Mouse (Mus musculus): Measurements from ENCODE around the gene Oxsr1.

Oxsr1 gene

DNA sequence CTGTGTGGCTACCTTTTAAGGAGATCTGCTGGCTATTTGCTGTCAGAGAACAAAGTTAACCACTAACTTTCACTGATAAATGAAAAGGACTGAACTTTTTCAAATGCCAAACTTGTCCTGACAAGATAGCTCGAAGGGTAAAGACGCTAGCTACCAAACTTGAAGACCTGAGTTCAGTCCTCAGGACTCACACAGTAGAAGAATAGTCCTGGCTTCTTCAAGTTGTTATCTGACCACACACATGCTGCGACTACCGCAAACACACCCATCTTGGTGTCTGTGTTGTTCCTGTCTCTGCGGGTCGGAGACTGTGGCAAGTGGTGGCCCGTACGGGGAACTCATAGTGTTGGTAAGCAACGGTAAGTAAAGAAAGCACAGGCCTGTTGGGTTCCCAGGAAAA is 118.6 kb downstream of the Oxsr1 start:
- Histone ChIP-seq H3K36me3 (ENCODE audit: control insufficient read depth, insufficient read depth, low read length, poor library complexity, severe bottlenecking) (no peaks in the 10 kb centered on the region), H3K27me3 (ENCODE audit: control insufficient read depth, insufficient read depth, low read length, poor library complexity, severe bottlenecking) (no peaks in the 10 kb centered on the region; the same call in 1 of the 2 replicates)
- no peak for DNase-seq (ENCODE audit: low read depth, low spot score)

DNA sequence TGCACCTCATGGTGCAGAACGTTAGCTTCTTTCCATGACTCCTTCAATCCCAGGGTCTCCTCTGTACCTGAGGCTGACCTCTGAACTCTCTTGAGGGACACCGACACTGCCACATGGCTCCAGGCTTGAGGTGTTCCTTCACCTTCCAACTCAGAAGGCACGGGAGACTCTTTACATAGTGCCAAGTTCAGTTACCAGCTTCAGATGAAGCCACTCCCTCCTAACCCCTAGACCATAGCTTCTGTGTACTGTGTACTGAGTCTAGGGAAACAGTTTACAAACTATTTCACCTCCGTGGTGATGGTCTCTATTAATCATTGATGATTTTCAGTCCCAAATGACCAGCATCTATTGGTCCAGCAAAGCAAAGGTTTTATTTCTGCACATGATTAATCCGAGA is 120.6 kb downstream of the Oxsr1 start:
- no peaks in the 10 kb centered on the region for H3K36me3 ChIP-seq (ENCODE audit: control insufficient read depth, insufficient read depth, low read length, poor library complexity, severe bottlenecking)
- no peaks in the 10 kb centered on the region; the same call in 1 of the 2 replicates for H3K27me3 ChIP-seq (ENCODE audit: control insufficient read depth, insufficient read depth, low read length, poor library complexity, severe bottlenecking)
- DNase-seq (ENCODE audit: low read depth, low spot score), result no peak

DNA sequence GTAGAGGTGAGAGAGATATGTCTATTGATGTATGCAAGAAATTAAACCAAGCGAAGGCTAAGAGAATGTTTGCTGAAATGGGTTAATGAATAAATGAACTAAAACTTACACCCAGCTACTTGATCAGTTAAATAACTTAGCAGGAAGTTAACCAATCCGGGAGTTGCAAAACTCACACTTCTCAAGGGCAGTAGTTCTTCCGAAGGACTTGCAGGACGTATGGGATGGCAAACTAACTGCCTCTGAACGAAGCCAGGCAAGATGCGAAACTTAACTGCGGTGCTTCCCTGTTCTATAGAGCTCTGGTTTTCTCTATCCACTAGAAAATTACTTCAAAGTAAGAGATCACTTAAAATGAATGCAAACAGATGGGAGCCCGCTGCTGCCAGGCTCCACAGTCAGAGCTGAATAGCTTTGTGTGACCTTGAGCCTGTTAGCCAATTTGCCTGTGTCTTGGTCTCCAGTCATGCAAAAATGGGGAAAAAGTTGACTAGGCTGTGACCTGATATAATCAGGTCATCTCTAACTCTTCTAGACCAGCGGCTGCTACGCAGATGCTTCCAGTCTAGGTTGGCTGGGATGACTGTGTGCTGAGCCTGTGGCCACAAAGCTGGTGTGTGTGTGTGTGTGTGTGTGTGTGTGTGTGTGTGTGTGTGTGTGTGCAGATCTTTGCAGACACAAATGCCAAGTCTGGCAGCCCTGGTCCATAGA is 122.9 kb downstream of the Oxsr1 start:
- no peak for DNase-seq (ENCODE audit: low read depth, low spot score)
- no peaks in the 10 kb centered on the region for H3K36me3 ChIP-seq (ENCODE audit: control insufficient read depth, insufficient read depth, low read length, poor library complexity, severe bottlenecking)

DNA sequence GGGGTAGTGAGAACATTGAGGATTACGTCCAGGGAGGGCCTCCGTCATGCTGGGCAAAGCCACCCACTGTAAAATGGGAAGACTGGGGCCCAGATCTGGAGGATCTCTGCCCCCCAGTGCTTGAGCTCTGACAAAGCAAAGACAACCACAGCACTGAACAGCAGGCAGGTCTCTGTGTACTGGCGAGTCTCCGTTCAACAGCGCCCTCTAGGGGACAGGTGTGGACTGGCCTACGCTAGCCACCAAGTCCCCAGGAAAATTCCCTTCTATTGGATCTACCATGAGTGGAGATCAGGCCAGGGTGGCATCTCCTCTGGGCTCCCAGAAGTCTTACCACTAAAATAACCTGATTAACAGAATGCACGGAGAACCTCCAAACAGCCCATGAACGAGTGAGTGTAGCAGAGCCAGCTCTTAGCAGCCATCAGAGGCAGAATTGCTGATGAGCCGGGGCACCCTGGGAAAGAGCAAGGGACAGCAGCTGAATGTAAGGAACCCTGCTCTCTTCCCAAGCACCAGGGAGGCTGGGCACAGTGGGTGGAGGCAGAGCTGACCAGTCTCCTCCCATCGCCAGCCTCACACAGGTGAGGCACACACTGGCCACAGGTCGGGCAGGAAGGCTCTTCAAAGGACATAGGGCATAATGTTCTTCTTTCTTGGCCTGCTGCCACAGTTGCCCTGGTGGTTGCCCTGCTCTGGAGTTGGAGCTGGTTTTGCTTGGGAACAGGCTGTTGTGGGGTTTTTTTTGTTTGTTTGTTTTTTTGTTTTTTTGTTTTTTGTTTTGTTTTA is 129.8 kb downstream of the Oxsr1 start:
- Histone ChIP-seq H3K27me3 (ENCODE audit: control insufficient read depth, insufficient read depth, low read length, poor library complexity, severe bottlenecking) (no peaks in the 10 kb centered on the region), H3K36me3 (ENCODE audit: control insufficient read depth, insufficient read depth, low read length, poor library complexity, severe bottlenecking) (no peaks in the 10 kb centered on the region)
- DNase-seq (ENCODE audit: low read depth, low spot score), result peak; percentile 21

More for the DNA sequence above, 122.9 kb downstream of the Oxsr1 start:
- H3K27me3 ChIP-seq (ENCODE audit: control insufficient read depth, insufficient read depth, low read length, poor library complexity, severe bottlenecking), result no peaks in the 10 kb centered on the region; the same call in 1 of the 2 replicates
